Mouse (Mus musculus): ENCODE data around the gene St3gal3.

Gene St3gal3

DNA sequence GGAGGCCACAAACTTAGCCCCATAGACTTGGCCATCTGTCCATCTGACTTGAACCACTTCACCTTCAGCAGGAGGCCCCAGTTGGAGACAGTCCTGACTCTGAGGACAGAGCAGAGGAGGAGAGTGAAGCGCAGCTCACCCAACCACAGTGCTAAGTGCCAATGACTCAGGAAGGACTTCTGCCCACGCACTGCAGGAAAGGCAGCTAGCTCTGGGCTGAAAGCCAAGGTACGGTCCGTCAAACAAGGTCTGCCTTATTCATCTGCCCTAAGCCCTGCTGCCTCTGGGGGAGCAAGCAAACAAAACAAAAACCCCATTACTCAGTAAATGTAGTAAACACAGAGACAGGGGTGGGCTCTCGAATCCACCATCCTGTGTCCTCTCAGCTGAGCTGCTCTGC is 4.2 kb upstream of the St3gal3 start:
- DNase-seq, result peak; percentile 10 to 16

GRCm38 (mm10) chr4:118137857-118138256 is 3.1 kb upstream of the St3gal3 start:
- no peak for DNase-seq

DNA sequence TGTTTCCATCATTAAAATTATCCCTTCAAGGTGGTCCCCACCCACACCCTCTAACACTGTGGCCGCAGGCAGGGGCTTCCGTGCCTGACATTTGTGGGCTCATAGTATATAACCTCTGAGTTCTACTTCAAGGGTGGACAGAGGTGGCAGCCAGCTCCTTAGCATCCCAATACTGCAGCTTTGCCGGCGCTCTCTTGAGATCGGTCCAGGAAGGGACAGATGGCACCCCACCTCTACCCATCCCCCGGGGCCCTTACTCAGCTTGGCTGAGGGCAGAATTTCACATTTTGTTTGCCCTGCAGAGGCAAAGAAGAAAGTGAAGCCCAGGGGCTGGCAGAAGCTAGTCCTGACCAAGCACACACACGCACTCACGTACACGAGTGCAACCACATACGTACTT is 2.6 kb upstream of the St3gal3 start:
- no peak for DNase-seq

DNA sequence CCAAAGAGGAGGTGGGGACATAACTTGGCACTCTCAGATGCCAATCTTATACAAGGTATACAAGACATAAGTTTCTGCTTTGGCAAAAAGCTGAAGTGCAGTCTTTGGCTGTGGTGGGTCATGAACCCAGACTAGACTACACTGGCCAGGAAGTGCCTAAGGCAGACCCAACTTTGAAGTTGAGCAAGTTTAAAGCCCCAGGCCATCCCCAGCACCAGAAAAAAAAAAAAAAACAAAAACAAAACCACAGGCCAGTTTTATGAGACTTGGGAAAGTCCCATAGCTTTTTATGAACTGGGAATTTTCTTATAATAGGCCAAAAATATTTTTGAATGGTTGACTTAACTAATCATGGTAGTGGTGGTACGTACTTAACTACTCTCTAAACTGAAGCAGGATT is 700 bp upstream of the St3gal3 start:
- no peak for DNase-seq

GRCm38 (mm10) chr4:118131329-118131728 is 3.4 kb downstream of the St3gal3 start:
- no peak for DNase-seq

- DNase-seq, result no peak
Measured at GRCm38 (mm10) chr4:118123030-118123704, 11.5 kb downstream of the St3gal3 start.

- DNase-seq, result no peak
Measured at GRCm38 (mm10) chr4:118122078-118122477, 12.6 kb downstream of the St3gal3 start.

GRCm38 (mm10) chr4:118117565-118117964 is 17.1 kb downstream of the St3gal3 start:
- DNase-seq, result no peak

DNA sequence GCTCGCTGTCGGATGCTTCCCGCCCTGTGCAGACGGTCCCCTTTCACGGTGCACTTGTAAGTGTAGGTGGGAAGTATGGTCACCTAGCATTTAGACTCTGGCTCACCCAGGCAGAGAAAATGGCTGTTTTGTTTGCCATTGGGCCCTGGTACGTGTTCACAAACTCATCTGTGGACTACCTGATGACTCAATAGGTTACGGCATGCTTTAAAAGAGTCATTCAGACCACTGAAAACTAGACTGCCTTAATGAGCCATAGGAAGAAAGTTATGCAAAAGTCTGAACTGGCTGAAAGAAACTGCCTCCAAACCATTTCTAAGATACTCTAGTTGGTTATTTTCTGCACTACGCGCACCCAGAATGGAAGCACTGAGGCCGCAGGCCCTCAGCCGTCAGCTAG is 18.6 kb downstream of the St3gal3 start:
- DNase-seq, result no peak

DNA sequence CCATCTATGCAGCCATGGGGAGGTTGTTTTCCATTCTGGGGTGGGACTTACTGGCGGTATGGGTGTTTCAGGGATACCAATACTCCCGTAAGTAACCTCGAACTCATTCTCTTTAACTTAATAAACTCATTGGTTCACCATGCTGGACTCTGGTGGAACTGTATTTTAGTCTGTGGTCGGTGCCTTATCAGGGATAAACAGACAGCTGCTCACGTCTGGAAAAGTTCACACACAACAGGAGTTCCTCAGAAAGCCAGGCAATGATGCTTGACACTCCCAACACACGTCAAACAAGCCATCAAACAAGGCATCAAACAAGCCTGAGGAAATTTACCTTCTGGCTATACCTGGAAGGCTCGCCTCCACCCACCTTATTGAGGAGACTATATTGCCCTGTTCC is 19.6 kb downstream of the St3gal3 start:
- no peak for DNase-seq

- DNase-seq, result no peak
Measured at GRCm38 (mm10) chr4:118112601-118113000, 22.1 kb downstream of the St3gal3 start.

GRCm38 (mm10) chr4:118109649-118110048 is 25.1 kb downstream of the St3gal3 start:
- DNase-seq, result no peak

DNA sequence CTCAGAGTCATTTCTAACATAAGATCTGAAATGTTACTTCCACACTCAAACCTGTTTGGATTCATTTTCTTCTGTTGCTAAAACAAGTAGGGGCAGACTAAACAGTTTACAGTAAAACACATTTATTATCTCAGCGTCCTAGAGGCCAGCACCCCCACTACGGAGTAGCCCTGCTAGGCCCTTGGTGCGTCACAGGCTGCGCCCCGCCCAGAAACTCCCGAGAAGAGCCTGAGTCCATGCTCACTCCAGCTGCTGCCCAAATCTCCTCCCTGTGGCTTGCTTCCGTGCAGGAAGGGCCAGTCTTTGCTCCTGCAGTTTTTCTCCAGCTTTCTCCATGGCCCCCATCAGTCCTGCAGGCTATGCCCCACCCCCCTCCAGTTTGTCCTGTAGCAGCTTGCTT is 25.9 kb downstream of the St3gal3 start:
- no peak for DNase-seq

DNA sequence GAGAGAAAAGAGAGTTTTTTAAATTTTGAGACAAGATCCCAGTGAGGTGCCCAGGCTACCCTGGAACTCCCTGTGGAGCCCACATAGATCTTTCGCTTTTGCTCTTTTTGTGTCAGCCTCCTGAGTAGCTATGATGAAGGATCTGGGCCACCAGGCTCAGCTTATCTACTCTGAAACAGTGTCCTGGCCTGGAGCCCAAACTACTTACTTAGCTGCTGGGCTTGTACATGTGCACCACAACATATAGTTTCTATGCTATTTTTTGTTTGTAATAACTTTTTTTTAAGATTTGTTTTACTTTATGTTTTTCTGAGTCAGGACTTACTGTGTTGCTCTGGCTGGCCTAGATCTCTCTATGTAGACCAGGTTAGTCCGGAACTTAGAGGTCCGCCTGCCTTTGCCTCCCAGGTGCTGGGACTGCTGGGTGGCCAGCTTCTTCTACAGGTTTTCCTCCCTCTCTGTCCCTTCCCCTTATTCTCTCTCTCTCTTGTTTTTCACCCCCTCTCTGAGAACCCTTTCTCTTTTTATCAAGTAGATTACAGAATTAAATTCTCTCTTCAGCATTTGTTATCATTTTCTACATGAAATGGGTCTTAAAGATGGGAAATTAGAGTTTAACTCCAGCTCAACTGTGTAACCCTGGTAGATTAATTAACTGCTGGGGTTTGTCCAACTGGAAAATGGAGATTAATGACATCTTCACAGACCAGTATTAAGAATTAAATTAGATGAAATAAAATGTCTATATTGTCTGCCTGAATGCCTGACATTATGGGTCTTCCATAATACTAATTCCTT is 29.3 kb downstream of the St3gal3 start:
- DNase-seq, result no peak

- no peak for DNase-seq
Measured at GRCm38 (mm10) chr4:118103280-118103830, 31.4 kb downstream of the St3gal3 start.

GRCm38 (mm10) chr4:118101497-118101896 is 33.2 kb downstream of the St3gal3 start:
- no peak for DNase-seq

DNA sequence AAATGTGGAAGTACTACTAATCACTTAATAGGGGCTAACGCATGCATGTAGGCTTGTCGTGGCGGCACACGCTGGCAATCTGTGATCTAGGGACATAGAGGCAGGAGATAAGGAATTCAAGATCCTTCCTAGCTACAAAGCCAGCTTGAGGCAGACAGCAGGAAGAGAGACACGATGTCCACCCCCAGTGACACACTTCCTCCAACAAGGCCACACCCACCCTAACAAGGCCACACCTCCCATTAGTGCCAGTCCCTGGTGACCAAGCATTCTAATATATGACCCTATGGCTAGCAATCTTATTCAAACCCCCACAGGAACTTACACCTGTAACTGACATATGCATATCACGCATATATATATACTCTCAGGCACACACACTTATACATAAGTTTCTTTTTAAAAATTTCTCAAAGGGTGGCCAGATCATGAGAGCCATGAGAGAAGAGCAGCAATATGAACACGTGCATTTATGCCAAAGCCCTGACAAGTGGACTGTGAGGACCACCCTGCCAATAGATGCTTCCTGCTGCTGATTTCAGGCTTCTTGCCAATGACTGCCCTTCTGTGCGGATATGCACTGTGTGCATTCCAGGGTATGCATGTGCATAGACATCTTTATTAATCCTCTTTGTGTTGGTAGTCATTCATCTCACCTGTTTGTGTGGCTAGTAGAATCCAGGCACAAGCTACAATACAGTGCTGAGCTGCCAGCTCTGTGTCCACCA is 34.9 kb downstream of the St3gal3 start:
- DNase-seq, result no peak

DNA sequence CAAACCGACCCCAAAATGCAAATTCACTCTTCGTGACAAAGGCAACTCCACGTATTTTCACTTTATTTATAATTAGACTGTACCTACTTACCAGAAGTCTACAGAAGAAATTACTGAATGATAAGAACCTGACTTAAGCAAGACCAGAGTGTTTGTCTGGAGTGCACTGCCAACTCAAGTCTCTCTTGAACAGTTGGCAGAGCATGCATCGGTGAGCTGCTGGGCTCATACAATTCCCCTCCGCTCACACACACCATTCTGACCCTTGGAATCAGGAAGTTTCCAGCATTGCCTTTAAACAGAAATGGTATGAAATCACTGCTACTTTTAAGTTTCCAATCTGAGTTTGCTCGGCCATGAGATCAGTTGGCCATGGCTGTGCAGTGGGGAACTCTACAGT is 36.1 kb downstream of the St3gal3 start:
- no peak for DNase-seq

DNA sequence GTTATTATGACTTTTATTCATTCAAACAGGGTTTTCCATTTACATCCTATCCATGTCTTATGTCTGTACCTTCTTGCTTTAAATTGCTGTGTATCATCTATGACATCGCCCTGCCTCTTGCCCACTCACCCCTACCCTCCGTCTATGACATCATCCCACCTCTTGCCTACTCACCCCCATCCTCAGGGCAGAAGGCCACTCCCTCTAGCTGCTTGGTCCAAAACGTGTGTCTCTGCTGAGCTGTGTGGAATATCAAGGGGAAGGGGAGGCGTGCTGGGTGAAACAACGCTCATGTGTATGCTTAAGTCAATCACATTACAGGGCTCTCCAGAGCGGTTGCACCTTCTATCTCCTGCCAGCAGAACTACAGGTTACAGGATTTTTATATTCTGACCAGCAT is 38.6 kb downstream of the St3gal3 start:
- no peak for DNase-seq

- DNase-seq, result no peak
Measured at GRCm38 (mm10) chr4:118092784-118093457, 41.8 kb downstream of the St3gal3 start.

GRCm38 (mm10) chr4:118090449-118090848 is 44.3 kb downstream of the St3gal3 start:
- DNase-seq, result no peak

- DNase-seq, result peak; percentile 46 to 52
Measured at GRCm38 (mm10) chr4:118089939-118090338, 44.8 kb downstream of the St3gal3 start.

DNA sequence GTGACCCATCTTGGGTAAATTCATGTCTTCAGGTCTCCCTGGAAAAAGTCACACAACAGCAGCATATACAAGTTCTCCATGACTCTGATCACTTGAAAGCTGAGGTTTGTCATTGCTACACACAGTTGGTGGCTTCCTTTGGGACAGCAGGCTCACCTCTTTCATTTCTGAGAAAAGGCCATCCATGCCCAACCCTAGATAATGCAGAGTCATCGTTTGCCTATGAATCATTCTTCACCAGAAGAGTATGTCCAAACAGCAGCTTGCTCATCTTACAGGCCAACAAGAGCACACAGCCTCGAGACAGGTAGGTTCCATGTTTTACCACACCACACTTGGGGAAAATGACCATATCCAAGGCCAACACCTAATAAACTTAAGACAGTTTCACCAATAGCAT is 45.9 kb downstream of the St3gal3 start:
- no peak for DNase-seq
